Mouse (Mus musculus) forebrain, embryonic 16.5 days (tissue): Measurements from ENCODE around the gene Gadd45gip1. TPM values are rescaled to one million over a fixed set of nuclear protein-coding genes. Genes with fewer than 3 reads are reported as not detected.

Source experiments
- microRNA-seq: library from miRNA; unstranded; fragments of <30 nt; microRNA quantifications from one replicate; pipeline ENCODE4, GENCODE M21; 2017
- polyA plus RNA-seq: library from polyadenylated mRNA; unstranded; fragments of >200 nt; fragmentation: Nextera tagmentation; extraction: Ambion mirVana; gene quantifications from 2 replicates; pipeline ENCODE4 v1.2.1, GENCODE M21; 2015

Gadd45gip1 gene
- polyA plus RNA-seq, 1 experiment from 2014 or later = 34.3 TPM

Small RNA genes lying within 50 kb of the gene (microRNA-seq; reads per million reads assigned to microRNA genes)
- gene Mir7069 = 1.7 reads per million

Other genes starting within 250 kb of the Gadd45gip1 start
- gene Ier2, start 168.7 kb upstream of the Gadd45gip1 start, polyA plus RNA-seq = 22.5 and 25.5 TPM in 2 replicates
- 63.4 and 73.3 TPM in 2 replicates for gene Trmt1, start 145.2 kb upstream of the Gadd45gip1 start, polyA plus RNA-seq
- 15.5 and 15.7 TPM in 2 replicates for gene Nacc1, start 143.7 kb upstream of the Gadd45gip1 start, polyA plus RNA-seq
- 2.6 and 2.9 TPM in 2 replicates for gene Lyl1, start 130.1 kb upstream of the Gadd45gip1 start, polyA plus RNA-seq
- 2.0 and 2.2 TPM in 2 replicates for gene G430095P16Rik, start 108.5 kb upstream of the Gadd45gip1 start, polyA plus RNA-seq
- gene Nfix, start 31.2 kb upstream of the Gadd45gip1 start, polyA plus RNA-seq = 440 and 546 TPM in 2 replicates
- gene Dand5, start 8.7 kb upstream of the Gadd45gip1 start, polyA plus RNA-seq = 8.2 and 8.7 TPM in 2 replicates
- gene Rad23a, start 9.1 kb downstream of the Gadd45gip1 start, polyA plus RNA-seq = 84.8 and 86.5 TPM in 2 replicates
- 610 and 631 TPM in 2 replicates for gene Calr, start 15.4 kb downstream of the Gadd45gip1 start, polyA plus RNA-seq
- gene Farsa, start 25.5 kb downstream of the Gadd45gip1 start, polyA plus RNA-seq = 126 TPM in 2 replicates
- gene Syce2, start 40.6 kb downstream of the Gadd45gip1 start, polyA plus RNA-seq = 51.0 and 54.3 TPM in 2 replicates
- 35.5 and 39.1 TPM in 2 replicates for gene Gcdh, start 62.4 kb downstream of the Gadd45gip1 start, polyA plus RNA-seq
- 0.73 and 0.85 TPM in 2 replicates for gene Klf1, start 70.4 kb downstream of the Gadd45gip1 start, polyA plus RNA-seq
- 5.4 and 5.5 TPM in 2 replicates for gene Dnase2a, start 77.0 kb downstream of the Gadd45gip1 start, polyA plus RNA-seq
- 52.4 and 65.8 TPM in 2 replicates for gene Mast1, start 105.8 kb downstream of the Gadd45gip1 start, polyA plus RNA-seq
- gene Rtbdn, start 115.5 kb downstream of the Gadd45gip1 start, polyA plus RNA-seq = 2.2 and 2.4 TPM in 2 replicates
- not detected in 2 replicates for gene Gm49661, start 137.9 kb downstream of the Gadd45gip1 start, polyA plus RNA-seq
- gene Prdx2, start 138.1 kb downstream of the Gadd45gip1 start, polyA plus RNA-seq = 1,287 and 1,394 TPM in 2 replicates
- 79.9 and 85.8 TPM in 2 replicates for gene Rnaseh2a, start 138.2 kb downstream of the Gadd45gip1 start, polyA plus RNA-seq
- 7.6 and 8.2 TPM in 2 replicates for gene Junb, start 147.2 kb downstream of the Gadd45gip1 start, polyA plus RNA-seq
- gene Hook2, start 159.1 kb downstream of the Gadd45gip1 start, polyA plus RNA-seq = 31.3 and 39.8 TPM in 2 replicates
- gene Best2, start 183.0 kb downstream of the Gadd45gip1 start, polyA plus RNA-seq = not detected in 2 replicates
- 144 and 153 TPM in 2 replicates for gene Asna1, start 193.8 kb downstream of the Gadd45gip1 start, polyA plus RNA-seq
- gene Trir, start 195.3 kb downstream of the Gadd45gip1 start, polyA plus RNA-seq = 108 and 110 TPM in 2 replicates
- gene Tnpo2, start 205.4 kb downstream of the Gadd45gip1 start, polyA plus RNA-seq = 72.8 and 83.4 TPM in 2 replicates
- 61.7 and 78.3 TPM in 2 replicates for gene Fbxw9, start 228.5 kb downstream of the Gadd45gip1 start, polyA plus RNA-seq
- 0.84 TPM in 1 of 2 replicates, not detected in the other for gene Gm5741, start 236.5 kb downstream of the Gadd45gip1 start, polyA plus RNA-seq
- 87.2 and 98.7 TPM in 2 replicates for gene Dhps, start 240.2 kb downstream of the Gadd45gip1 start, polyA plus RNA-seq
- gene Wdr83os, start 249.2 kb downstream of the Gadd45gip1 start, polyA plus RNA-seq = 129 and 133 TPM in 2 replicates
- 53.1 and 61.1 TPM in 2 replicates for gene Wdr83, start 249.8 kb downstream of the Gadd45gip1 start, polyA plus RNA-seq